In the genomic region with DNA sequence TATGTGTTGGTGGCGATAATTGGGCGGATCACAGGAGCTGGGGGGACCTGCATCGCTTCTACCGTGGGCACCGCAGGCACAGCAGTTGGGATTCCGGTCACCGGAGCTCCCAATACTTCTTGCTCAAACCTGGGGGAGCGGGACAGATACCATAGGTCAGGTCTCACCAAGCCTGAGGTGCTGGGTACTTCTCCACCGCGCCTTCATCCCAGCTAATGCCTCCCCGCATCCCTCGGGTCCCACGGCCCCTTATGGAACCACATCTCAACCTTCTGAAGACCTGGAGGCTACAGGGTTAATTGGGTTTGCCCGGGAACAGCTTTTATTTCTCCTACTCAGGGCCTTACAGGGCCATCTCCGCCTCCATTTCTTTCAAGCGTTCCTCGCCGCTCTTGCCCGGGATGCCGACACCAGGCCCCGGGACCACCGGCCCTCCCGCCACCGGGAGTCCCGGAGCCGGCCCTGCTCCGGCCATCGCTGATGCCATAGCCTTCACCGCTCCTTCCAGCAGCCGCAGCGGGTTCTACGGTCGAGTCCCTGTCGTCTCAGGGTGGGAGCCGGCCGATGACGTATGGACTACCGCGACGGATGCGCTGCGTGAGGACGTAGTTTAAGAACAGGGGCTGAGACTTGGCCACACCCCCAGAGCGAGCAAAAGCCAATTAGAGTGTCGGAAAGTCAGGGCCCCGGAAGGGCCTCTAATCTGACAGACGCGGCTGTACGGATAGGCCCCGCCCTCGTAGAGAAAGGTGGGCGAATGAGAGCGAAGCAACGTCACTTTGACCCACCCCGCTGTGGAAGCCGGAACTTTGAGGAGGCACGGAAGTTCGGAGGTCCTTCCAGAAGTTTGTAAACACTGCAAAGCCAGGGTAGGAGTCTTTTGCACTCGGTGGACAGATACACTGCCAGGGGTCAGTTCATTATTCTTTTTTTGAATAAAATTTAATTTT, we compare ENCODE assay signal across 8 mouse cellular contexts. TPM values are rescaled to one million over a fixed set of nuclear protein-coding genes. Genes with fewer than 3 reads are reported as not detected.
DNase-seq lines count a peak whose midpoint lies in the region; ATAC-seq lines count a peak whose summit lies in the region.

Gene Rbm42, minus strand, starts transcription at position 727 of the 950 bp plus-strand sequence.

- ATAC-seq in forebrain, embryonic 14.5 days: peak; percentile 100
- peak; percentile 100 for ATAC-seq in neural tube, embryonic 15.5 days (ENCODE audit: low FRiP score)

- peak within 1 kb of the TSS; percentile 95 for H3K4me2 ChIP-seq in forebrain, embryonic 14.5 days (ENCODE audit: low read length)
- peak within 1 kb of the TSS; percentile 96 for H3K4me2 ChIP-seq in neural tube, embryonic 15.5 days

- H3K27me3 ChIP-seq in forebrain, embryonic 14.5 days (replicated peaks; ENCODE audit: control insufficient read depth, insufficient read depth, low read length): no peaks in the 10 kb centered on the region
- H3K27me3 ChIP-seq in neural tube, embryonic 15.5 days (replicated peaks): no peaks in the 10 kb centered on the region

- intact Hi-C loops in heart, postnatal 14 days (cut with DNase I): no loop called here

- H3K9me3 ChIP-seq in forebrain, embryonic 14.5 days (replicated peaks; ENCODE audit: control insufficient read depth, low read length): no peaks in the 10 kb centered on the region
- H3K9me3 ChIP-seq in neural tube, embryonic 15.5 days (replicated peaks): no peaks in the 10 kb centered on the region

- DNase-seq in ES-CJ7 (ENCODE audit: low read depth, low spot score): peak; percentile 99
- DNase-seq in cerebellum, adult 11 months: peak; percentile 97
- DNase-seq in forebrain, embryonic 14.5 days (ENCODE audit: low spot score): peak; percentile 100
- DNase-seq in heart, postnatal 14 days: peak; percentile 96 to 98
- peak; percentile 99 for DNase-seq in layer of hippocampus, adult 11-12 months (ENCODE audit: low spot score)
- DNase-seq in lung, adult 18-20 months: peak; percentile 99
- DNase-seq in testis, postnatal 14 days (ENCODE audit: low spot score): peak; percentile 99

- peak within 1 kb of the TSS; percentile 94 for H3K9ac ChIP-seq in forebrain, embryonic 14.5 days (ENCODE audit: low read length)
- H3K9ac ChIP-seq in neural tube, embryonic 15.5 days (replicated peaks): peak within 1 kb of the TSS; percentile 100

- peaks cover 58% of the 10 kb centered on the region for H3K36me3 ChIP-seq in forebrain, embryonic 14.5 days (ENCODE audit: control insufficient read depth, insufficient read depth, low read length)
- peaks cover 44% of the 10 kb centered on the region for H3K36me3 ChIP-seq in neural tube, embryonic 15.5 days

- no peak within 1 kb of the TSS for H3K27ac ChIP-seq in forebrain, embryonic 14.5 days (ENCODE audit: low read depth, low read length)
- H3K27ac ChIP-seq in neural tube, embryonic 15.5 days (replicated peaks): peak within 1 kb of the TSS; percentile 83

- H3K4me1 ChIP-seq in forebrain, embryonic 14.5 days (ENCODE audit: control insufficient read depth, insufficient read depth, low read length): peaks cover 4% of the 10 kb centered on the region
- H3K4me1 ChIP-seq in neural tube, embryonic 15.5 days: peaks cover 19% of the 10 kb centered on the region

- 1% methylated on average over 59 of the region's 59 CpGs for WGBS in forebrain, embryonic 14.5 days
- WGBS in neural tube, embryonic 15.5 days: 2% methylated on average over 59 of the region's 59 CpGs

- peak within 1 kb of the TSS; percentile 86 for H3K4me3 ChIP-seq in forebrain, embryonic 14.5 days (ENCODE audit: low read depth, low read length)
- peak within 1 kb of the TSS; percentile 99 for H3K4me3 ChIP-seq in neural tube, embryonic 15.5 days (replicated peaks)

RNA-seq across cellular contexts. Expression of gene Rbm42, which starts in this region (rescaled TPM):
- 120 and 133 TPM in 2 replicates for polyA plus RNA-seq in forebrain, embryonic 14.5 days (2014; fragmentation: Nextera tagmentation; extraction: Ambion mirVana)
- 10 to 100 TPM; 49.1 to 53.1 TPM for total RNA-seq in heart, postnatal 14 days (2021)
- polyA plus RNA-seq in neural tube, embryonic 15.5 days (2015; fragmentation: Nextera tagmentation; extraction: Ambion mirVana): 125 and 129 TPM in 2 replicates
